Mouse (Mus musculus) neural tube, embryonic 15.5 days (tissue): Measurements from ENCODE around the gene Synj1. TPM values are rescaled to one million over a fixed set of nuclear protein-coding genes. Genes with fewer than 3 reads are reported as not detected.
A peak's percentile ranks its signal among the peaks of the same experiment; 100 is the strongest.

ENCODE experiments used
- ATAC-seq: fragments of 200-750 bp; cut with Nextera tagmentation; 2 replicates; pipeline ENCODE4 v1.8.0; 2017; ENCODE audit warnings: mild to moderate bottlenecking, moderate TSS enrichment, moderate library complexity; ENCODE audit not compliant: low FRiP score
- H3K27ac ChIP-seq: fragments of 300-500 bp; sonication (generic); replicated peaks from 2 replicates; pipeline ENCODE4 v1.5.1; 2015; ENCODE audit warnings: mild to moderate bottlenecking, inconsistent platforms
- H3K27me3 ChIP-seq: fragments of 300-500 bp; sonication (generic); replicated peaks from 2 replicates; pipeline ENCODE4 v1.6.1; 2015; ENCODE audit warnings: inconsistent platforms
- H3K36me3 ChIP-seq: fragments of 300-500 bp; sonication (generic); 2 replicates; pipeline ENCODE4 v1.6.1; 2015; ENCODE audit warnings: inconsistent platforms
- H3K4me1 ChIP-seq: fragments of 300-500 bp; sonication (generic); 2 replicates; pipeline ENCODE4 v1.6.1; 2015; ENCODE audit warnings: inconsistent platforms
- H3K4me2 ChIP-seq: fragments of 300-500 bp; sonication (generic); 2 replicates; pipeline ENCODE4 v1.6.1; 2015; ENCODE audit warnings: inconsistent platforms, mild to moderate bottlenecking, moderate library complexity
- H3K4me3 ChIP-seq: fragments of 300-500 bp; sonication (generic); replicated peaks from 2 replicates; pipeline ENCODE4 v1.5.1; 2015; ENCODE audit warnings: mild to moderate bottlenecking, inconsistent platforms
- H3K9ac ChIP-seq: fragments of 300-500 bp; sonication (generic); replicated peaks from 2 replicates; pipeline ENCODE4 v1.6.1; 2015; ENCODE audit warnings: mild to moderate bottlenecking, inconsistent platforms
- H3K9me3 ChIP-seq: fragments of 300-500 bp; sonication (generic); replicated peaks from 2 replicates; pipeline ENCODE4 v1.6.1; 2016; ENCODE audit warnings: inconsistent platforms
- WGBS: fragments of 180-500 bp; shearing (Covaris S2); methylation state at CpG from one replicate; pipeline ENCODE4 v1.1.7; 2015; ENCODE audit warnings: mixed read lengths; 5-methylcytosine and 5-hydroxymethylcytosine counted together
- polyA plus RNA-seq: library from polyadenylated mRNA; unstranded; fragments of >200 nt; fragmentation: Nextera tagmentation; extraction: Ambion mirVana; gene quantifications from 2 replicates; pipeline ENCODE4 v1.2.1, GENCODE M21; 2015

Gene Synj1
- 40.6 and 46.2 TPM in 2 replicates for polyA plus RNA-seq

GRCm38 (mm10) chr16:91011021-91011683, at the start of gene Synj1:
Gene Synj1, minus strand, starts transcription at chr16:91011308.
- Histone ChIP-seq H3K4me3 (peak within 1 kb of the TSS; percentile 95), H3K27me3 (no peaks in the 10 kb centered on the region), H3K4me1 (peaks cover 33% of the 10 kb centered on the region), H3K9me3 (no peaks in the 10 kb centered on the region), H3K9ac (peak within 1 kb of the TSS; percentile 95), H3K36me3 (peaks cover 26% of the 10 kb centered on the region), H3K27ac (peak within 1 kb of the TSS; percentile 98), H3K4me2 (peak within 1 kb of the TSS; percentile 71)
- under 1% methylated on average over 66 of the region's 66 CpGs for WGBS
- peak; percentile 96 for ATAC-seq

DNA sequence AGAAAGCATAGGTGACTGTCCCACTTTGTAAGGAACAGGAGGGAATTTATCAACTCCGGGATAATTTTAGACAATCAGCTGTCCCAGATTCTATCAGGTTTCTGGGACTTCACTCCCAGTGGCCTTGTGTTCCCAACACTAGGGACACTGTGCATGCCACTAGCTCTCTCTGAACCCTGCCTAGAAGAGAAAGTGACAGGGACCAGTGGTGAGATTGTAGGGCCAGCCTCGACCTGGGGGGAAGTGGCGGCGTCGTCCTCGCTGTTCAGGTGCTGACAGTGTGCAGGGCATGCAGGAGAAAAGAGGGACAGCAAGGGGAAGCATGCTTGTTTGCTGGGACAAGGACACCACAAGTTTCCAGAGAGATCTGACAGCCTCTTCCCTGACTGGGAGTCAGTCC, 46.6 kb upstream of the Synj1 start:
- no peak overlapping the region for H3K27ac ChIP-seq
- H3K36me3 ChIP-seq, result no peaks in the 10 kb centered on the region
- no peak overlapping the region for H3K4me3 ChIP-seq
- no peak overlapping the region for H3K9ac ChIP-seq
- WGBS, result 81% methylated on average over 6 of the region's 6 CpGs
- no peaks in the 10 kb centered on the region; the same call in 1 of the 2 replicates for H3K4me1 ChIP-seq
- ATAC-seq, result no peak
- no peaks in the 10 kb centered on the region for H3K27me3 ChIP-seq
- no peak overlapping the region for H3K4me2 ChIP-seq
- H3K9me3 ChIP-seq, result no peaks in the 10 kb centered on the region

GRCm38 (mm10) chr16:91057261-91057660, 46.2 kb upstream of the Synj1 start:
- Histone ChIP-seq H3K4me2 (no peak overlapping the region), H3K27ac (no peak overlapping the region), H3K27me3 (no peaks in the 10 kb centered on the region), H3K4me3 (no peak overlapping the region), H3K4me1 (no peaks in the 10 kb centered on the region; the same call in 1 of the 2 replicates), H3K9ac (no peak overlapping the region), H3K9me3 (no peaks in the 10 kb centered on the region), H3K36me3 (no peaks in the 10 kb centered on the region)
- 90% methylated on average over 4 of the region's 4 CpGs for WGBS
- ATAC-seq, result no peak

DNA sequence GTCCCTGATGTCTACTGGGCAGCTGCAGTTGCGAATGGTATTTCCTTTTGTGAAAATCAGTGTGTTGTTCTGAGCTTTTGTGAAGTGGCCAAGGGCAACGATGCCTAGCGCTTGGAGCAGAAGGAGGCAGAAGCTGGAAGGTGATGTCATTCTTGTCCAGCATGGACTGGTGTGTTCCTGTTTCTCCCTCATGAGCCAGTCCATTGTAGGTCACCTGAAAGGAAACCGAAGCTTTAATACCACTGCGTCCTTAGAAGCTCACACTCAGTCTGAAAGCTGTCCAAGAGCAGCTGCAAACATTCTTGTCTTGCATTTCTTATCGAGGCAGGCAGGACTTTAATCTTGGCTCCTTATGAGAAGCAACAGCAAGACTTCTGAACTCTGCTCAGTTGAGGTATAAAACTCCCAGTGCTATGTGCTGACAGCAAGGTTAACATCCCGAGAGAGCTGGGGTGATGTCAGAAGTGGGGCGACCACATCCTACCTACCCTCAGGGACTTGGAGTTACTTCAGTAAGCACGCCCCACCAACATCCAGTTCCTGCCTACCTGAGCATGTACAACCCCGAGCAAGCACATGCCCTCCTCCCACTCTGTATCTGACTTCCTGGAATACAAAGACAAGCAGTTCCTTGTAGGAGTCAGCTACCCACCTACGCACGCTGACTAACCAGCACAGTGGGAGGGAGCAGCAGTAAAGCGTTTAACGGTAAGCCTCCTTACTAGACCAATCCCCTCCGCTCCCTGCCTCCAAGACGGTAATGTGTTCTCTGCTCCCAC, 45.1 kb upstream of the Synj1 start:
- 51% methylated on average over 16 of the region's 16 CpGs for WGBS
- H3K27me3 ChIP-seq, result 0 out of 2 replicates have a peak, but pooled peaks cover 2% of the 10 kb centered on the region
- no peak overlapping the region for H3K9ac ChIP-seq
- no peak overlapping the region for H3K4me2 ChIP-seq
- no peaks in the 10 kb centered on the region for H3K36me3 ChIP-seq
- no peaks in the 10 kb centered on the region for H3K9me3 ChIP-seq
- no peaks in the 10 kb centered on the region; the same call in 1 of the 2 replicates for H3K4me1 ChIP-seq
- no peak for ATAC-seq
- H3K4me3 ChIP-seq, result no peak overlapping the region
- H3K27ac ChIP-seq, result no peak overlapping the region

GRCm38 (mm10) chr16:91055150-91055549, 44.0 kb upstream of the Synj1 start:
- Histone ChIP-seq H3K9me3 (no peaks in the 10 kb centered on the region), H3K27me3 (0 out of 2 replicates have a peak, but pooled peaks cover 2% of the 10 kb centered on the region), H3K27ac (no peak overlapping the region), H3K4me3 (no peak overlapping the region), H3K4me2 (no peak overlapping the region), H3K36me3 (no peaks in the 10 kb centered on the region), H3K9ac (no peak overlapping the region), H3K4me1 (no peaks in the 10 kb centered on the region; the same call in 1 of the 2 replicates)
- ATAC-seq, result no peak
- 77% methylated on average over 5 of the region's 5 CpGs for WGBS

DNA sequence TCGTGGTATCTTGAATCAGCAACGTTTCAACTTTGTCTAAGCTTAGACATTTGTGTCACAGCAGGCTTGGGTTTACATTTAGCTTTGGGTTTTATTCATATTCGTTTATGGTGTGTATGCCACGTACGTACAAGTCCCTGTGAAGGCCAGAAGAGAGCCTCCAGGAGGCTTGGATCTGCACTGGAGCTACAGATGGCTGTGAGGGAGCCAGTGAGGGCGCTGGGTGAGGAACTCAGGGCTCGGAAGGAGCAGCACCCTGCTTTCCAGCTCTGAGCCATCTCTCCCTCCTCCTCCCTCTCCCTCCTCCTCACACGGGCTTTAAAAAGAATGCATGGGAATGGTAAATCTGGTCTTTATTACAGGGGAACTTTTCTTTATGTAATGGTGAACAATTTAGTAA, 42.5 kb upstream of the Synj1 start:
- H3K4me3 ChIP-seq, result no peak overlapping the region
- WGBS, result 57% methylated on average over 8 of the region's 8 CpGs
- no peaks in the 10 kb centered on the region for H3K36me3 ChIP-seq
- 0 out of 2 replicates have a peak, but pooled peaks cover 2% of the 10 kb centered on the region for H3K27me3 ChIP-seq
- no peaks in the 10 kb centered on the region for H3K9me3 ChIP-seq
- H3K9ac ChIP-seq, result no peak overlapping the region
- no peak overlapping the region for H3K4me2 ChIP-seq
- ATAC-seq, result no peak
- H3K27ac ChIP-seq, result no peak overlapping the region
- no peaks in the 10 kb centered on the region; the same call in 1 of the 2 replicates for H3K4me1 ChIP-seq

DNA sequence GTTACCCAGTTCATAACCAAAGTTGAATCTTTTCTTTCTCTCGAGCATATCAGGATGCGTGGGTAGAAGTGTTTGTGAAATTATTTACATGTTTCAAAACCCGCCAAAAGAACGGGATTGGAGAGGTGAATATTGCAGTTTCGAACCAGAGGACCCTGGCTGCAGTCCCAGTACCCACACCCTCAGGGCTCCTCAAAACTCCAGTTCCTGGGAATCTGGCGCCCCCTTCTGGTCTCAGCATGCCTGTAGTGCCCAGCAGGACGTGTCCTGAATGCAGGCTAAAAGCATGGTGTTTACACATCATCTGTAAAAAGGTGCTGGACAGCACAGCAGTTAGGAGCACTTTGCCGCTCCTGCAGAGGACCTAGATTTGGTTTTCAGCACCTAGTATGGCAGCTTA, 34.4 kb upstream of the Synj1 start:
- Histone ChIP-seq H3K4me2 (peak overlapping the region; percentile 72), H3K9me3 (no peaks in the 10 kb centered on the region), H3K4me1 (peaks cover 28% of the 10 kb centered on the region), H3K27me3 (no peaks in the 10 kb centered on the region), H3K4me3 (no peak overlapping the region), H3K36me3 (0 out of 2 replicates have a peak, but pooled peaks cover 1% of the 10 kb centered on the region), H3K9ac (no peak overlapping the region), H3K27ac (peak overlapping the region; percentile 90; the same call in 1 of the 2 replicates)
- no peak for ATAC-seq
- 52% methylated on average over 8 of the region's 8 CpGs for WGBS

DNA sequence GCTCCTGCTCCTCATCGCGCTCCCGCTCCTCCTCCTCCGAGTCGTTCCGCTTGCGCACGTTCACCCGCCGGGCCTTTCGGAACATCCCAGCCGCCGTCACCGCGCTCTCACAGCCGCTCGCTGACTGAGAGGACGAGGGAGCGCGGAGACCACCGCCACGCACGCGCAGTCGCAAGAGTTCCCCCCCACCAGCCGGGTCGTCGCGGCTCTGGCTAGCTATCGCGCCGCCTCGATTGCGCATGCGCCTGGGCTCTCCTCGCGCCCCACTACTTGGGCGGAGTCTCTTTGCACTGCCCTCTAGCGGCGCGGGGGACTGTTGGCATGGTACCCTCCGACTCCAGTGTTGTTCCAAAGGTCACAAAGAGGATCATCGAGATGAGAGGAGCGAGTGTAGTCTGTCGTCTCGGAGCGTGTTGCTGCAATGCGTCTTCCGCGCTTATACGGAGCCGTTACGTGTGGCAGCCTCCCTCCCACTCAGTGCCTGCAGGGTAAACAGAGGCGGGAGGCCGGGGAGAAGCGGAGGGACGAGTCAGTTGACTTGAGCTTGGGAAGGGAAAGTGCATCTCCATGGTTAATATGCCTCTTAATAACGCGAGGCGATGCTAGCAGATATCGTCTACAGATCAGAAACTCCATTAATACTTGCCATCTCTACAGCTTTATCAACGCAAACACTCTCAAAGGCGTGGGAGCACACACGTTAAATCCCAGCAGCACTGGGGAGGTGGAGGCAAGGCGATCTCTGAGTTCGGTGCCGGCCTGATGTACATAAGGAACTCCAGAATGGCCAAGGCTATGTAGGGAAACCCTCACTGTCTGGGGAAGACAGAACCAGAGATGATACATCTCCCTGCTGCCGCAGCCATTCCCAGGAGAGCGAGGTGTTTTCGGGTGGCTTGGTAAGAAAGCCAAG, 33.4 kb upstream of the Synj1 start, which contains the start of gene Paxbp1:
Paxbp1 (minus strand) TSS at position 274 of the 913 bp plus-strand sequence.
- peak; percentile 98 for ATAC-seq
- peak within 1 kb of the TSS; percentile 96 for H3K9ac ChIP-seq
- no peaks in the 10 kb centered on the region for H3K27me3 ChIP-seq
- H3K4me1 ChIP-seq, result peaks cover 28% of the 10 kb centered on the region
- peak within 1 kb of the TSS; percentile 96 for H3K27ac ChIP-seq
- H3K4me3 ChIP-seq, result peak within 1 kb of the TSS; percentile 86
- 0 out of 2 replicates have a peak, but pooled peaks cover 3% of the 10 kb centered on the region for H3K36me3 ChIP-seq
- no peaks in the 10 kb centered on the region for H3K9me3 ChIP-seq
- WGBS, result under 1% methylated on average over 69 of the region's 70 CpGs
- H3K4me2 ChIP-seq, result peak within 1 kb of the TSS; percentile 72

DNA sequence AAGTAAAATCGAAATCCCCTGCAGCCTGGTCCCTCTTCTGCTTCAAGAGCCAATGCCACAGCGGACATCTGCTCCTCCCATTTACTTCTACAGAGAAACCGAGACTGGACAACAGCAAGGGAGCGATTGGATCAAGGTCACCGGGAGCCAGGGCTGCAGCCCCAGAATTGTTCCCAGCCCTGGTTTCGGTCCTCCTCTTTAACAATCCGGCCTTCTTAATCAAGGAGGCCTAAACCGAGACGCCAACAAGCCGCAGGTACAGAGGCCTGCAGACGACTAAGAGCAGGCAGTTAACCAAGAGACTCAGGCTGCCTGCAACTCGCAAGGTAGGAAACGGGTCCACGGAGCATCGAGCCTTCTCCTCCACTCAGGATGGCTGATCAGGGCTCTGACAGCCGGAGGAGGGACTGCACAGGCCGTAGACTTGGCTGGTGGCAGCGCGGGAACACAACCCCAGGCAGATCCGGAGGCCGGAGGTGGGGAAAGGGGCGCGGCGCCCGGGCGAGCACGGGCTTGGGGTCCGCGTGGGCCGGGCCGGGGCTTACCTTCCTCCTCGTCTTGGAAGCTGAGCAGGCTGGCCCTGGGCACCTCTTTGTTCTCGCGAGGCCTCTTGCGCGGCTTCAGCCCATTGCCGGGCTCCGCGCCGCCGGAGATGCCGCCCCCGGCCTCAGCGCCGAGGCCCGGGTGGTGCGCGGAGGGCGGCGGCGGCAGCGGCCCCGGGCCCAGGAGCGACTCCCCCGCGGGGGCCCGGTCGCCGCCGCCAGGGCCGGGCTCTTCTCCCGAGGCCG, 32.5 kb upstream of the Synj1 start:
- Histone ChIP-seq H3K4me1 (peaks cover 28% of the 10 kb centered on the region), H3K4me3 (peak overlapping the region; percentile 86), H3K36me3 (0 out of 2 replicates have a peak, but pooled peaks cover 3% of the 10 kb centered on the region), H3K9me3 (no peaks in the 10 kb centered on the region), H3K27ac (peak overlapping the region; percentile 96), H3K9ac (peak overlapping the region; percentile 96), H3K27me3 (no peaks in the 10 kb centered on the region), H3K4me2 (peak overlapping the region; percentile 68)
- peak; percentile 71 for ATAC-seq
- WGBS, result under 1% methylated on average over 49 of the region's 63 CpGs

DNA sequence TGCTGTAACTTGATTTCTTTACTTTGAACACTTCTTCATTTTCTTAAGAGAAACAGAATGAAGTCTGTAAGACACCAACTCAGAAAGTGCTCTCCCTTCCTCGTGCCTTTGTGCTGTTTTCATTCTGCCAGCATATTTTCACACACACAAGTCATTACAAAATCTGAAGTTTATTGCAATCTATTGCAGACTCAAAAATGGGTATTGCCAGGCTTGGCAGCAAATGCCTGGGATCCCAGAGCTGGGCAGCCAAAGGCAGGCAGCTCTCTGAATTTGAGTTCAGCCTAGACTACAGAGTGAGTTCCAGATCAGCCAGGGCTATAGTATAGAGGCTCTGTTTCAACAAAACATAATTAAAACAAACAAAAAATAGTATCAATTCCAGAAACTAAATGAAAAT, 31.5 kb upstream of the Synj1 start:
- 73% methylated on average over 1 of the region's 1 CpGs for WGBS
- Histone ChIP-seq H3K4me1 (peaks cover 28% of the 10 kb centered on the region), H3K9ac (peak overlapping the region; percentile 27; the same call in 1 of the 2 replicates), H3K4me2 (peak overlapping the region; percentile 68), H3K9me3 (no peaks in the 10 kb centered on the region), H3K36me3 (peaks cover 13% of the 10 kb centered on the region), H3K4me3 (peak overlapping the region; percentile 21), H3K27ac (no peak overlapping the region), H3K27me3 (no peaks in the 10 kb centered on the region)
- no peak for ATAC-seq
